Comparison of ENCODE assay signal across 8 mouse cellular contexts in the genomic region with DNA sequence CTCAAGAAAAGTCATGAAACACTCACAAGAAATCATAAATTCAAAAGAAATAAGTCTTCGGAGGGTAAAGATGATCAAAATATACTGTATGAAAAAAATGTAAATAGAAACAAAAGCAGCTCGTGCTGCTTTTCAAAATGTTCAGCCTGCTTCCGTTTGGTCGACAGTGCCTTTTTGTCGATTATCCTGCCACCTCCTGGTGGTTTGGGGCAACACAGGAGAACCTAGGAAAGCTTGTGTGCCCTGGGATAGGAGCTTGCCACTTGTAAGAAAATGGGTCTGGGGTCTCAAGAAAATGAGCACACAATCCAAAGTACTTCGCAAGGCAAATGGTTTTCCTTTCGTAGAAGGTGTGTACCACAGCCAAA. TPM values are rescaled to one million over a fixed set of nuclear protein-coding genes. Genes with fewer than 3 reads are reported as not detected.
DNase-seq lines count a peak whose midpoint lies in the region; ATAC-seq lines count a peak whose summit lies in the region.

No protein-coding gene starts in this region.

- H3K27ac ChIP-seq in midbrain, embryonic 10.5 days (replicated peaks) = peak overlapping the region; percentile 64

- H3K27me3 ChIP-seq in midbrain, embryonic 10.5 days (ENCODE audit: low read depth, poor library complexity, severe bottlenecking) = no peaks in the 10 kb centered on the region

- H3K9me3 ChIP-seq in midbrain, embryonic 10.5 days (replicated peaks) = no peaks in the 10 kb centered on the region

- peaks cover 13% of the 10 kb centered on the region for H3K4me1 ChIP-seq in midbrain, embryonic 10.5 days

- peak overlapping the region; percentile 71 for H3K4me3 ChIP-seq in midbrain, embryonic 10.5 days

- DNase-seq in frontal cortex, adult 2 months (ENCODE audit: extremely low spot score in 1 of 2, low spot score in 1 of 2) = peak; percentile 64 to 85
- DNase-seq in cerebellum, postnatal 25 days = peak; percentile 72 to 81
- peak; percentile 79 for DNase-seq in gastrocnemius, adult 18-20 months (ENCODE audit: low spot score)
- DNase-seq in induced T-regulatory cell, adult 2 months (ENCODE audit: low read depth) = peak; percentile 93
- DNase-seq in left cerebral cortex, postnatal 4 days = peak; percentile 75
- peak; percentile 84 for DNase-seq in midbrain, embryonic 10.5 days (ENCODE audit: low spot score)
- DNase-seq in skeletal muscle tissue, adult 2 months (ENCODE audit: low read depth, low spot score) = peak; percentile 62

- intact Hi-C loops in left cerebral cortex, postnatal 4 days (cut with DNase I) = loop anchor here (5.0 kb wide), 1 partner anchor 216 kb away; no protein-coding TSS in a partner anchor

- under 1% methylated on average over 7 of the region's 7 CpGs for WGBS in midbrain, embryonic 10.5 days

- H3K36me3 ChIP-seq in midbrain, embryonic 10.5 days = no peaks in the 10 kb centered on the region

- ATAC-seq in frontal cortex, adult (ENCODE audit: low TSS enrichment) = no peak

RNA-seq across cellular contexts. Expression of gene Hfe2, which starts 21.9 kb away (rescaled TPM):
- 0.60 and 1.1 TPM in 2 replicates for polyA plus RNA-seq in frontal cortex, adult 2 months (2012; rRNA removed)
- total RNA-seq in gastrocnemius, adult 18-20 months (2021) = 100 to 1,000 TPM; 622 to 636 TPM
- total RNA-seq in left cerebral cortex, postnatal 4 days (2021) = 1 to 10 TPM; 1.1 TPM
- polyA plus RNA-seq in midbrain, embryonic 10.5 days (2016; fragmentation: Nextera tagmentation; extraction: Ambion mirVana) = 1.5 and 2.1 TPM in 2 replicates

RNA-seq across cellular contexts. Expression of gene BC107364, which starts 51.0 kb away (rescaled TPM):
- polyA plus RNA-seq in frontal cortex, adult 2 months (2012; rRNA removed) = not detected in 2 replicates
- not detected for total RNA-seq in gastrocnemius, adult 18-20 months (2021)
- not detected for total RNA-seq in left cerebral cortex, postnatal 4 days (2021)
- 0.20 and 0.30 TPM in 2 replicates for polyA plus RNA-seq in midbrain, embryonic 10.5 days (2016; fragmentation: Nextera tagmentation; extraction: Ambion mirVana)

RNA-seq across cellular contexts. Expression of gene Txnip, which starts 54.7 kb away (rescaled TPM):
- polyA plus RNA-seq in frontal cortex, adult 2 months (2012; rRNA removed) = 27.5 and 27.7 TPM in 2 replicates
- total RNA-seq in gastrocnemius, adult 18-20 months (2021) = 100 to 1,000 TPM; 344 to 646 TPM
- total RNA-seq in left cerebral cortex, postnatal 4 days (2021) = 10 to 100 TPM; 65.2 to 69.2 TPM
- 31.5 and 41.7 TPM in 2 replicates for polyA plus RNA-seq in midbrain, embryonic 10.5 days (2016; fragmentation: Nextera tagmentation; extraction: Ambion mirVana)

Comparison
In these comparisons a context has a peak if more than half of its experiments do, and no peak if none do; other contexts are left out.
1. RNA of gene Hfe2, which starts 21.9 kb away (total RNA-seq): 622 to 636 TPM in gastrocnemius, adult 18-20 months; 1.1 TPM in left cerebral cortex, postnatal 4 days; every median in the first group is over 100 times any median in the second.
2. RNA of gene Txnip, which starts 54.7 kb away (total RNA-seq): 344 to 646 TPM in gastrocnemius, adult 18-20 months; 65.2 to 69.2 TPM in left cerebral cortex, postnatal 4 days; every median in the first group is over 4 times any median in the second.
3. Peak in every context shown above with its lines, with median percentiles within 50 percentile points of each other: DNase-seq.